Mouse (Mus musculus): ENCODE measurements around the gene Sgsm3.

DNA sequence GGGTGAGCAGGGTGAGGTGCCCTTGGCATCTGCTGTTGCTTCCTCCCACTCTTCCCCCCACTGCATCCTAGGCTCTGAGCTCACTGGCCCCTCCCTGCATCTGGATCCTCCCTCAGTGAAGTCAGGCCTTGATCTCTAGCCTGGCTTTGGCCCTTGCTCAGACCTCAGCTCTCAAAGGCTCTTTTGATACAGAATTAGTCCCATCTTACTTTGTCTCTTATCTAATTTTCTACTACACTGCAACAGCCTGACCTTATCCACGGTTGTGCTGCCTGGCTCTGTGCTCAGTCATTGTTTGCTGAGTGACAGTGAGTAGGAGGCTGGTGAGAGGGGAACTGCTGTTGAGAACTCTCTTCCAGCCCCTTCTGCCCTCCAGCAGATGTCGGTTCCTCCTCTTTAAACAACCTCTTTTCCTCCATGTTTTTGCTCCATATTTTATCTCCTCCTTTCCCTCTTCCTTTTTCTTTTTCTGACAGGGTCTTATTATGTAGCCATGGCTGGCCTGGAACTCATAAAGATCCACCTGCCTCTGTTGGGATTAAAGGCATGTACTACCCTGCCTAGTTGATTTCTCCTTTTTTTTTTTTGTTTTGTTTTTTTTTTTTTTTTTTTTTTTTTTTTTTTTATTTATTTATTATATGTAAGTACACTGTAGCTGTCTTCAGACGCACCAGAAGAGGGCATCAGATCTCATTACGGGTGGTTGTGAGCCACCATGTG lies 23.0 kb downstream of the Sgsm3 start:
- TF ChIP-seq POLR2A (IDR thresholded peaks at IDR 0.05; ENCODE audit: insufficient read depth, low read depth, low read length) (no peak), CTCF (IDR thresholded peaks at IDR 0.05; ENCODE audit: insufficient read depth, low read depth, low read length) (no peak)
